Mouse (Mus musculus) c-Kit-negative CD71-positive TER-119-positive erythroid progenitor cells, embryonic 14.5 days (primary cell): ENCODE data around the gene St6galnac4.
A peak's percentile ranks its signal among the peaks of the same experiment; 100 is the strongest.

Experiments used
- DNase-seq: peaks from one replicate; pipeline ENCODE4 v3.0.0-alpha.2; 2013; ENCODE audit warnings: low read depth, low spot score

The St6galnac4 gene

DNA sequence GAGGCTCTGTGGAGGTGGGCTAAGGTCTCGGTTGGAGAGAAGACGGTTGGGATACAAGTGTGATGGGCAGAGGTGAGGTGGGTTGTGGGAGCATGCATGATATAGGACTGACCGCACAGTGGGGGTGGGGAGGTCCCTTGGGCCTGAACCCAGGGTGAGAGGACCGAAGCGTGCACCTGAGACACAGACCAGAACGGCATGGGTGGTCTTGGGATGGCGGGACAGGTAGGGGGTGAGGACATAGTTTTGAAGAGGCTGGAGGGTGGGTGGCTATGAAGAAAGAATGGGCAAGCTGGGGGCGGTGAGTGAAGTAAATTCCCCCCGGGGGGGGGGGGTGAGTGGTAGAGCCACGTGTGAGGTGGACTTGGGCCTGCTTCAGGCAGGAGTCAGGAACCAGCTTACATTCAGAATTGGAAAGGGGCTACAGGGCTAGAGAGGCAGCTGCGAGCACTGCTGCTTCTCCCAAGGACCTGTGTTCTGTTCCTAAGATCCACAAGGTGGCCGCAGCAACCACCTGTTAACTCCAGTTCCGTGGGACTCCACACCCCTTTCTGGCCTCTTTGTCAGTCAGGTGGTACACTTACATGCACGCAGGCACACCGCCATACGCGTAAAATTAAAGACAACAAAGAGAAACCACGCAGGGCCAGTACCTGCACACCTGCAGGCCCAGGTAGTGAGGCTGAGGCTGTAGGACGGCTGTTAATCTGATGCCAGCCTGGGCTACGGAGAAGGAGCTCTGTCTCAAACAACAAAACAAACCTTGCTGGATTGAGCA lies 40.6 kb downstream of the St6galnac4 start:
- no peak for DNase-seq

DNA sequence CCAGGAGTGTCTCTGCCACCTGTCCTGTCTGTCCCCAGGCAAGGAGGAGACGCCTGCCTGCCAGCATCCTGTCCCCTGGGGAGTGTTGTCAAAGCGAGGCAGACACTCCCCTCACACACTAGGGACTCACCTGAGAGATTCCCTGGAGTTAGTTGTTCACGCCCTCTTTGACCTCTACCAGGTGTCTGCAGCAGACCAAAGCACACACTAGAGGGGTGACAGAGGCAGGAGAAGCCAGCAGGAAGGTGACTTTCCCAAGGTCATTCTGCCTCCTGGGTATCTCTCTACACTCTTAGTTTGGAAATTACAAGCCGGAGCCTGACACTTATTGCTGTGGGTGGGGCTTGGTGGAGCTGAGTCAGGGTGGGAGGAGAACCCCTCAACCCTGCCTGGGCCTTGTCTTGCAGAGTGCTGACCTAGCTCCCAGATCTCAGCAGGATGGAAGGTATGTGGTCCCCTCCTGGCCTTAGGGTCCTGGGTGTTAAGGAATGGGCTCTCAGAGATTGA lies 41.2 kb downstream of the St6galnac4 start:
- DNase-seq: no peak

DNA sequence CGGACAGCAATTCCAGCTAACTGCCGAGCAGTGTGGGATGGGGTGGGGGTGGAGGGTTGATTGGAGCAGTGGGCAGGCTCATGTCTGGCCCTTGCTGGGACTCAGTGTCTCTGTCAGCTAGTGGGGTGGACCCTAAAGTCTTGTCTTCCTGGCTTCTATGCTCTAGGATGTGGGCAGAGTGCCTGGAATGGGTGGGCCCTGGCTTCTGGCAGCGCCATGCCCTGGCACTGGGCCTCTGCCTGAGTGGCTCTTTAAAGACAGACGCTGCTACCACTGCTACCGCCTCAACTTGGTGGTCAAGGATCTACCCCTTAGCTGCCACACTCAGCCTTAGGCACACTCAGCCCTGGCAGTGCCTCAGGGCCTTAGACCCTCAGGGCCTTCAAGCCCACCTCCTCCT lies 41.8 kb downstream of the St6galnac4 start:
- no peak for DNase-seq

DNA sequence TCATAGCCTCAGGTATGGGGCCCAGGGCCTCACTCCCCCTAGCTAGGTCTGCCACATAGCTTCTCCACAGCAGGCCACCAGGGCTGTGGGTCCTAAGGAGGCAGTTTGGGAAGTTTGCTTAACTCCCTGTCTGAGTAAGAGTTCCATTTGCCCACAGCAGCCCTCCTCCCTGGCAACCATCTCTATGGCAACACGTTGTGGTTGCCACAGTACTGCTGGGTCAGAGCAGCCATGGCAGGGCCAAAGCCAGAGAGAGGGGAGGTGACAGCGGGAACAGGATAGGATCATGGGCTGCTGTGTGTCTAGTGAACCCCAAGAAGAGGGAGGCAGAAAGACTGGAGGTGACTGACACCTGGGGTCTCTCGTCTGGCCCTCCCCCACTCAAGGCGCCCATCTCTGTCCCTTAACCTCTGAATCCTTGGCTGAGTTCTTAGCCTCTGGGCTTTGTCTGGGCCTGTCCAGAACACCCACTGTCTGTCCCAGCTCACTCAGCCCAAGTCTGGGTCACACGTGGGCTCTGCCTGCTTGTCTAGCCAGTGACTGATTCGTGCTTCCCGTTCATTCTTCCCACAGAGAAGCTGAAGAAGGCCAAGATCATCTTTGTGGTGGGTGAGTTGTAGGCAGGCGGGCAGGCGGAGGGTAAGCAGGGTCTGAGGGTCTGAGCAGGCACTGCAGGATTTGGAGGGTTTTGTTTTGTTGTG lies 42.5 kb downstream of the St6galnac4 start:
- DNase-seq: no peak

GRCm38 (mm10) chr2:32630036-32630435 lies 43.1 kb downstream of the St6galnac4 start:
- DNase-seq: no peak

- DNase-seq: no peak
These were observed 44.2 kb downstream of the St6galnac4 start for GRCm38 (mm10) chr2:32631046-32631445.

- DNase-seq: peak; percentile 41
These were observed 45.0 kb downstream of the St6galnac4 start for GRCm38 (mm10) chr2:32631737-32632394.

DNA sequence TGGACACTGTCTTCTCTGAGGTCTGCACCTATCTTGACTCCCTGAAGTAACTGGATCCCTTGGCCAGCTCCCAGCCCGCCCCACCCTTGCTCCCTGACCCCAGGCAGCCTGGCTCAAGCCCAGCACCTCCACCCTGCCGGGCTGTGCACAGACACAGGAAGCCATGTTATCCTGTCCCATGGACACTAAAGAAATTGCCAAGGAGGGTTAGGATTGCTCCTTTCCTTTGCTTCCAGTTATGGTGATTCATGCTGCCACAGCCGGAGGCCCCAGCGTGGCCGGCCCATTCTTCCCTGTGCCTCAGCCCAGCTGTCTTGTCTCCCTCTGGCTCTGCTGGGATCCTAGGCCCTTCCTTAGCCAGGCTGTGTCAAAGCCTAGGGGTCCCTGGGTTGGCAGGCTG lies 46.8 kb downstream of the St6galnac4 start:
- DNase-seq: no peak

DNA sequence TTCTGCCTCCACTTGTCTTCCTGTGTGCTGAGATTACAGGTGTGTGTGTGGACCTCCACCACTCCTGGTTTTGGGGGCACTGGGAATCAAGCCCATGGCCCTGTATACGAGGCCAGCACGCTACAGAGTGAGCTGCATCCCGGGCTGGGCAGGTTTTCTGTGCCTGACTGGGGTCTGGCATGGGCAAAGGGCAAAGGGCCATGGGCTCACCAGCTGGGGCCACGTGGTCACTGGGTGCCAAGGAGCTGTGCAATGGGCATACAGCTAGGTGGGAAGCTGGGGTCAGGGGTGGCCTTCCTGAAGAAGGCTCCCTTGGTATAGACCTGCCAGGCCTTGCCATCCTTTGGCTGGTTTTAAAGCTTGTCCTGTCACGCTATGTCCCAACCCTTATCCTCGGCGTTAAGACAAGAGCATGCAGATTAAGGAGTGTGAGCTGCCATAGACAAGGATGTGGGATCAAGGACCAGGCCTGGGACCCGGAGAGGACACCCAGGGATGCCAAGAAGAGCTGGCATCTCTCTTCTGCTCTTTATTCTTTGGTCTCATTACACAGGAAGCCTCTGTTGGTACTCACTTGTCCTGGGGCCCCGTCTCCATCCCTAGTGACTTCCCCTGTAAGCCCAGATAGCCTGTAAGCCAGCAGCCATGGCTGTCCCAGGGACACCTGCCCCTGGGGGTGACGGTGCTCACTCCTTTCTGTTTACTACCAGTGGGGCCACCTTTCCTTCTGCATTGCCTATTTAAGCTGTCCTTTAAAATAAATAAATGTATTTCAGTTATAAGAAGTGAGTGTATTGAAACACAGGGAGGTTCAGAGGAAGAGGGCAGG lies 47.6 kb downstream of the St6galnac4 start:
- no peak for DNase-seq

DNA sequence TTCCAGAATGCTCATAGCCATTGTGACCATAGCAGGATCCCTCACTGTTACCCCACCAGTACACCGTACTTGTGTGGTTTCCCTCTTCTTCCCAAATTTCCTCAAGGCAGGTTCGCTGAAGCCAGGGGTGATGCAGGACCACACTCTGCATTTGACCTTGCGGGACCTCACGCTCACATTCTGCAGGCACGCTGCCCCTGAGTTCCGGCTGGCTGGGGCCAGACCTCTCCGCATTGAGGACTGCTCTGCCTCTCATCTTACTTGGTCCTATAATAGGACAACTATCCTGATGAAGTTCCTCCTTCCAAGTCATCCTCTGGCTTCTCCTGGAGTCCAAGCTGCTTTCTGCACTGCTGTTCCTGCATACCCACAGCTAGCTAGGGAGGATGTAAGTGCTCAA lies 49.7 kb downstream of the St6galnac4 start:
- DNase-seq: no peak

DNA sequence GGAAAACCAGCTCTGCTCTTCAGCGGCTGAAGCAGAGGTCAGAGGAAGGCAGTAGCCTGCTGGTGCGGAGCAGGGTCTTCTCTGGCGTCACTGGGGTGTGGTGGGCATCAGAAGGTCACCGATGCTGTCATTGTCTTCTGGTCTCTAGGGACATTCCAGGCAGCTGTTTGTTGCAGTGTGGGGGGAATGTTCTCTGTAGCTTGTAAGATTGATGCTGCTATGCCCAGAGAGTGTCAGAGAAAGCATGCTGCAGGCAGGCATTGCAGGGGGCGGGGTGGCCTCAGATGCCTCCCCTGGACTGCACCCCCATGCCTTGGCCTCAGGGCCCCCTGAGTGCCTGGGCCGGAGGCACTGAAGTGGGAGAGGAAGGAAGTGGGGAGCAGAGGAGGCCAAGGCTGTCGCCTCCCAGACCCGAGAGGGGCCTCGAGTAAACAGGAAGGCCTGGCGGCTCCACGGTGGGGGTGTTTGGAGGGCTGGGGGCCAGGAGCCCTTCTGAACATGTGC lies 50.9 kb downstream of the St6galnac4 start:
- DNase-seq: no peak

- DNase-seq: no peak
These were observed 52.7 kb downstream of the St6galnac4 start for GRCm38 (mm10) chr2:32639632-32640031.

- DNase-seq: no peak
These were observed 53.7 kb downstream of the St6galnac4 start for GRCm38 (mm10) chr2:32640550-32641051.

DNA sequence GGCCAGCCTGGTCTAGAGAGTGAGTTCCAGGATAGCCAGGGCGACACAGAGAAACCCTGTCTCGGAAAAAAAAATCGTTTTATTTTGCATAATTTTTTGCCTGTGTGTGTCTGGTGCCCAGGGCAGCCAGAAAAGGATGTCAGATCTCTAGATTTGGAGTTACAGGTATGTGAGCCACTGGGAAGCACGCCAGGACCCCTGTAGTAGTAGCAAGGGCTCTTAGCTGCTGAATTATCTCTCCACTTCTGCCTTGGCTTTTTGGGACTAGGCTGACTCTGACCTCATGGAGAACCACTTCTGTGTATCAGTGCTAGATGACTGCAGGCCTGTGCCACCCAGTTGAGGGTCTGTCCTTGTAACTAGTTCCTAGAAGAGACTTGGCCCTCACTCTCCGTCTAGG lies 54.9 kb downstream of the St6galnac4 start:
- no peak for DNase-seq

- no peak for DNase-seq
These were observed 55.9 kb downstream of the St6galnac4 start for GRCm38 (mm10) chr2:32642813-32643212.

DNA sequence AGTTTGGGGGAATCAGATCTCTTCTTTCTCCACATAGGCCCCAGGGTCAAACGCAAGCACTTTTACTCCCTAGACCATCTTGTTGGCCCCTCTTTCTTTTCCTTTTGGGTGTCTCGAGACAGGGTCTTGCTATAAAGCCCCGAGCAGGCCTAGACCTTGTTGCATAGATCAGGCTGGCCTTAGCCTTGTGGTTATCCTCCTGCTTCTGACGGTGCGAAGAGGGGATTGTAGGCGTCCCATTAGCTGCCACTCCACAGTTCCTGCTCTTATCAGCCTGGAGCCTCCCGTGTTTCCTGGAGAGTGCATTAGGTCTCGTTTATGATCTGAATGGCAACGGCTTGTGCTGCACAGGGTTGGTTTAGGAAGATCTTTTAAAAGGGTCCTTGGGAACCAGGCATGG lies 57.2 kb downstream of the St6galnac4 start:
- DNase-seq: no peak

- no peak for DNase-seq
These were observed 58.0 kb downstream of the St6galnac4 start for GRCm38 (mm10) chr2:32644799-32645475.

DNA sequence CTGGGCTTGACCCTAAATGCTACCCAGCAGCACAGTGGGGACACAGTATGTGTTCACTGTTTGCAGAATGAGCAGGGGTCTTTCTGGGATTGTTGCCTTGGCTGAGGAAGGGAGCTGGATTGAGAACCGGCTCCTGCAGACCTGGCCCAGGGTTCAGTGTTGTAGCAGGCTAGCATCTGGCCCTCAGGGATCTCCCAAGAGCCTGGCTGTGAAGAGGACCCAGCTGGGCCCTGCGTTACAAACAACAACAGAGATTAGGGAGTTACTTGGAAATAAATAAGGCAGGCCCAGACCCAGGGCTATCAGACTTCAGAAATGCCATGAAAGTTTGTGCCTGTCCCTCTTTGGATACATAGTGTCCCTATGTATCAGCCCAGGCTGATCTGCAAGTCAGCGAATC lies 58.8 kb downstream of the St6galnac4 start:
- DNase-seq: no peak

DNA sequence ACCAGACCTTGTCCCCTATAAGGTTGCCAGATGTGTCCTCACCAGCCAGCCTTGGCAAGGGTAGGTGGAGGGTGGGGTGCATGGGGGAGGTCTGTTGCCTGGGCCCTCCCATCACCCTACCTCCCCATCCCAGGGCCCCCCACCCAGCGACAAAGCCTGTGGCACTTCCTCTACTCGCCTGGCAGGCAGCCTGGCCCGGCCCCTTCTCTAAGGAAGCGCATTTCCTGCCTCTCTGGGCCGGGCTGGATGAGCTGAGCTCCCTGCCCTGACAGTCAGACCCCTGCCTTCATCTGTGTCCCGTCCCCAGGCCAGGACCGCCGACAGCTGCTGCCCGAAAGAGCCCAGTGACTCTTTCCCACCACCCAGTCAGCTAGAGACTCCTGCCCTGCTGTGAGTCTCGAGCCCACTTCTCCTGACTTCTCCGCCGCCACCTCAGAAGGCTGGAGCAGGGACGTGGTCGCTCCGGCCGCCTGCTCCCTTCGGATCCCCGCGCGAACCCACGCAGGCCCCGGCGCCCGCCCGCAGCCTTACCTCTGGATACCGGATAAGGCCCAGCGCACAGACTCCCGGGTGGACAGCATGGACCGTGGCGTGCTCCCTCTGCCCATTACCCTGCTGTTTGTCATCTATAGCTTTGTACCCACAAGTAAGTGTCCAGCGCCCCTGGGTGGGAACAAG lies 59.6 kb downstream of the St6galnac4 start, which contains the start of gene Eng:
Eng (plus strand) TSS at position 217 of the 678 bp plus-strand sequence.
- no peak for DNase-seq

GRCm38 (mm10) chr2:32647366-32647765 lies 60.5 kb downstream of the St6galnac4 start:
- DNase-seq: no peak
